Mouse (Mus musculus): ENCODE data around the gene Ino80.
"Not testable (repeated sequence)": the region's sequence is repeated elsewhere in the genome, so short reads cannot be mapped to it uniquely, and the experiment has no call there.

Gene Ino80

GRCm38 (mm10) chr2:119477571-119478396, at the start of gene Ino80:
Ino80 (minus strand) TSS chr2:119477687.
- DNase-seq (ENCODE audit: low spot score): peak; percentile 99

- no peak for DNase-seq (ENCODE audit: low spot score)
Measured at GRCm38 (mm10) chr2:119525422-119525821, 47.9 kb upstream of the Ino80 start.

GRCm38 (mm10) chr2:119523836-119524235, 46.3 kb upstream of the Ino80 start:
- DNase-seq (ENCODE audit: low spot score): no peak

- no peak for DNase-seq (ENCODE audit: low spot score)
Measured at GRCm38 (mm10) chr2:119520550-119520949, 43.1 kb upstream of the Ino80 start.

- no peak for DNase-seq (ENCODE audit: low spot score)
Measured at GRCm38 (mm10) chr2:119516811-119517210, 39.3 kb upstream of the Ino80 start.

- no peak for DNase-seq (ENCODE audit: low spot score)
Measured at GRCm38 (mm10) chr2:119514026-119514522, 36.6 kb upstream of the Ino80 start.

- DNase-seq (ENCODE audit: low spot score): no peak
Measured at GRCm38 (mm10) chr2:119512292-119512691, 34.8 kb upstream of the Ino80 start.

GRCm38 (mm10) chr2:119510856-119511255, 33.4 kb upstream of the Ino80 start:
- no peak for DNase-seq (ENCODE audit: low spot score)

- not testable (repeated sequence) for DNase-seq (ENCODE audit: low spot score)
Measured at GRCm38 (mm10) chr2:119508518-119508917, 31.0 kb upstream of the Ino80 start.

GRCm38 (mm10) chr2:119507108-119507507, 29.6 kb upstream of the Ino80 start:
- DNase-seq (ENCODE audit: low spot score): no peak

GRCm38 (mm10) chr2:119500965-119501652, 23.6 kb upstream of the Ino80 start:
- no peak for DNase-seq (ENCODE audit: low spot score)

- no peak for DNase-seq (ENCODE audit: low spot score)
Measured at GRCm38 (mm10) chr2:119498859-119499258, 21.4 kb upstream of the Ino80 start.

GRCm38 (mm10) chr2:119496082-119496481, 18.6 kb upstream of the Ino80 start:
- DNase-seq (ENCODE audit: low spot score): no peak

- DNase-seq (ENCODE audit: low spot score): no peak
Measured at GRCm38 (mm10) chr2:119491953-119492352, 14.5 kb upstream of the Ino80 start.

GRCm38 (mm10) chr2:119486488-119486887, 9.0 kb upstream of the Ino80 start:
- no peak for DNase-seq (ENCODE audit: low spot score)

GRCm38 (mm10) chr2:119482307-119482706, 4.8 kb upstream of the Ino80 start:
- DNase-seq (ENCODE audit: low spot score): no peak

GRCm38 (mm10) chr2:119478397-119478749, 886 bp upstream of the Ino80 start:
- DNase-seq (ENCODE audit: low spot score): no peak

GRCm38 (mm10) chr2:119476621-119477391, 681 bp downstream of the Ino80 start:
- DNase-seq (ENCODE audit: low spot score): peak; percentile 62

GRCm38 (mm10) chr2:119476166-119476565, 1.3 kb downstream of the Ino80 start:
- DNase-seq (ENCODE audit: low spot score): no peak

GRCm38 (mm10) chr2:119463945-119464344, 13.5 kb downstream of the Ino80 start:
- DNase-seq (ENCODE audit: low spot score): no peak

GRCm38 (mm10) chr2:119463114-119463775, 14.2 kb downstream of the Ino80 start:
- DNase-seq (ENCODE audit: low spot score): no peak

GRCm38 (mm10) chr2:119461028-119461427, 16.5 kb downstream of the Ino80 start:
- no peak for DNase-seq (ENCODE audit: low spot score)
